Mouse (Mus musculus) testis, adult 2 months (tissue): ENCODE measurements around the gene Bach1. TPM values are rescaled to one million over a fixed set of nuclear protein-coding genes. Genes with fewer than 3 reads are reported as not detected.

Experiments used
- H3K27ac ChIP-seq: fragments of 200-500 bp; 2 replicates; pipeline ENCODE4 v1.5.1; 2012; ENCODE audit warnings: low read depth, low read length; ENCODE audit not compliant: control insufficient read depth, insufficient read depth
- H3K27me3 ChIP-seq: fragments of 200-500 bp; 2 replicates; pipeline ENCODE4 v1.6.1; 2012; ENCODE audit warnings: mild to moderate bottlenecking, low read length, moderate library complexity; ENCODE audit not compliant: control insufficient read depth, insufficient read depth
- H3K36me3 ChIP-seq: fragments of 200-500 bp; 2 replicates; pipeline ENCODE4 v1.6.1; 2012; ENCODE audit warnings: mild to moderate bottlenecking, low read length; ENCODE audit not compliant: control insufficient read depth, insufficient read depth
- H3K4me1 ChIP-seq: fragments of 200-500 bp; 2 replicates; pipeline ENCODE4 v1.6.1; 2012; ENCODE audit warnings: low read length; ENCODE audit not compliant: control insufficient read depth, insufficient read depth
- H3K4me3 ChIP-seq: fragments of 200-500 bp; 2 replicates; pipeline ENCODE4 v1.5.1; 2012; ENCODE audit warnings: low read depth, mild to moderate bottlenecking, low read length, moderate library complexity, mixed read lengths; ENCODE audit not compliant: control insufficient read depth
- CTCF ChIP-seq: fragments of 200-500 bp; IDR thresholded peaks from 2 replicates; pipeline ENCODE4 v1.5.1; 2012; ENCODE audit warnings: low read depth, mild to moderate bottlenecking, inconsistent platforms, low read length, moderate library complexity; ENCODE audit not compliant: control insufficient read depth, insufficient read depth, insufficient replicate concordance
- POLR2A ChIP-seq: fragments of 200-500 bp; IDR thresholded peaks from 2 replicates; pipeline ENCODE4 v1.6.1; 2012; ENCODE audit warnings: low read depth, mild to moderate bottlenecking, inconsistent platforms, low read length, moderate library complexity; ENCODE audit not compliant: control insufficient read depth
- polyA plus RNA-seq: library from polyadenylated mRNA; depleted of rRNA; stranded (reverse); fragments of >200 nt; gene quantifications from 2 replicates; pipeline ENCODE4 v1.2.3, GENCODE M21; 2012

Bach1 gene
- polyA plus RNA-seq, 1 experiment: 1.0 TPM

- H3K36me3 ChIP-seq: no peaks in the 10 kb centered on the region
- no peaks in the 10 kb centered on the region for H3K27me3 ChIP-seq
- no peak overlapping the region for H3K4me3 ChIP-seq
- peaks cover 11% of the 10 kb centered on the region for H3K4me1 ChIP-seq
- TF ChIP-seq POLR2A: no peak
- no peak for TF ChIP-seq CTCF
- no peak overlapping the region for H3K27ac ChIP-seq
Measured at GRCm38 (mm10) chr16:87702881-87703280, 4.1 kb downstream of the Bach1 start.

GRCm38 (mm10) chr16:87704225-87704624 lies 5.5 kb downstream of the Bach1 start:
- no peak for TF ChIP-seq CTCF
- TF ChIP-seq POLR2A: no peak
- Histone ChIP-seq H3K4me3 (no peak overlapping the region), H3K27me3 (no peaks in the 10 kb centered on the region), H3K4me1 (peaks cover 5% of the 10 kb centered on the region; the same call in 1 of the 2 replicates), H3K36me3 (no peaks in the 10 kb centered on the region), H3K27ac (no peak overlapping the region)

- no peaks in the 10 kb centered on the region for H3K4me1 ChIP-seq
- H3K27ac ChIP-seq: no peak overlapping the region
- H3K36me3 ChIP-seq: no peaks in the 10 kb centered on the region
- no peaks in the 10 kb centered on the region for H3K27me3 ChIP-seq
- TF ChIP-seq CTCF: no peak
- TF ChIP-seq POLR2A: no peak
- no peak overlapping the region for H3K4me3 ChIP-seq
Measured at GRCm38 (mm10) chr16:87705892-87706589, 7.3 kb downstream of the Bach1 start.

GRCm38 (mm10) chr16:87707335-87707734 lies 8.6 kb downstream of the Bach1 start:
- TF ChIP-seq POLR2A (no peak), CTCF (no peak)
- no peaks in the 10 kb centered on the region for H3K4me1 ChIP-seq
- no peak overlapping the region for H3K27ac ChIP-seq

GRCm38 (mm10) chr16:87708570-87708969 lies 9.8 kb downstream of the Bach1 start:
- Histone ChIP-seq H3K27ac (no peak overlapping the region), H3K4me3 (no peak overlapping the region), H3K36me3 (no peaks in the 10 kb centered on the region), H3K4me1 (no peaks in the 10 kb centered on the region), H3K27me3 (no peaks in the 10 kb centered on the region)
- TF ChIP-seq POLR2A (no peak), CTCF (no peak)

More at GRCm38 (mm10) chr16:87707335-87707734, 8.6 kb downstream of the Bach1 start:
- no peak overlapping the region for H3K4me3 ChIP-seq
- H3K36me3 ChIP-seq: no peaks in the 10 kb centered on the region
- no peaks in the 10 kb centered on the region for H3K27me3 ChIP-seq

- Histone ChIP-seq H3K27ac (no peak overlapping the region), H3K4me3 (no peak overlapping the region), H3K36me3 (no peaks in the 10 kb centered on the region), H3K4me1 (no peaks in the 10 kb centered on the region), H3K27me3 (no peaks in the 10 kb centered on the region)
- TF ChIP-seq POLR2A: no peak
Measured at GRCm38 (mm10) chr16:87709144-87709543, 10.4 kb downstream of the Bach1 start.

- Histone ChIP-seq H3K4me3 (no peak overlapping the region), H3K27me3 (no peaks in the 10 kb centered on the region), H3K27ac (no peak overlapping the region), H3K4me1 (no peaks in the 10 kb centered on the region; the same call in 1 of the 2 replicates), H3K36me3 (no peaks in the 10 kb centered on the region)
- no peak for TF ChIP-seq POLR2A
- TF ChIP-seq CTCF: no peak
Measured at GRCm38 (mm10) chr16:87709971-87710370, 11.2 kb downstream of the Bach1 start.
